Mouse (Mus musculus): ENCODE measurements around the gene Rtcb. TPM values are rescaled to one million over a fixed set of nuclear protein-coding genes. Genes with fewer than 3 reads are reported as not detected.

Gene Rtcb
- total RNA-seq (2023): 91.0 to 102 TPM (median 96.4 TPM) in 4 replicates

DNA sequence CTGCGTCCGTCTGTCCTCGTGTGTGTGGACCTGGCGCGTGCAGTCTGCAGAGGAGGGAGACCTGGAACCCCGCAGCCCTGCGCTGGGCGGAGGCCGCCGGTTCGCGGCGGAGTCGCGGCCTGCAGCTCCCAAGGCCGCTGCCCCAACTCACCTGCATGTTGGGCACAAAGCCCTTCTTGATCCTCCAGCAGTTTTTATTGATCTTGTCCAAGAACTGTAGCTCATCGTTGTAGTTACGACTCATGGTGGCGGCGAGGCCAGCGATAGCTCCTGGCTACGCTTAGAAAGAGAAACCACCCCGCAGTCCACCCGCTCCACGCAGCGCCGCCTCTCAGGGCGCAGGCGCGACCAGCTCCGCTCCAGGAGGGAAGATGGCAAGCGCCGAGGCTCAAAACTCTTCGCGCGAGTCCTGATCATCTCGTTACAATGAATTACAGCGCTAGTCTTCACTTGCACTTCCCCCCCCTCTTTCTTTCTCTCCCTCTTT, at the start of gene Rtcb:
TSS of gene Rtcb (minus strand) at position 360 of the 487 bp plus-strand sequence.

GRCm38 (mm10) chr10:85927676-85928445, 29.8 kb downstream of the Rtcb start, which contains the start of gene Ascl4:
Ascl4 (plus strand) TSS chr10:85927681.

GRCm38 (mm10) chr10:85916498-85917309, 40.9 kb downstream of the Rtcb start, which contains the start of gene Prdm4:
Prdm4 (minus strand) TSS chr10:85917142.

Other genes starting within 250 kb of the Rtcb start
- gene Pwp1, start 128.3 kb downstream of the Rtcb start, total RNA-seq (2023): 21.7 to 29.7 TPM (median 29.0 TPM) in 4 replicates
- gene Prdm4, start 40.7 kb downstream of the Rtcb start, total RNA-seq (2023): 55.7 to 70.8 TPM (median 63.6 TPM) in 4 replicates
- not detected in 4 replicates for gene Ascl4, start 30.1 kb downstream of the Rtcb start, total RNA-seq (2023)
- gene Bpifc, start 54.1 kb upstream of the Rtcb start, total RNA-seq (2023): not detected in 4 replicates
- gene Fbxo7, start 64.1 kb upstream of the Rtcb start, total RNA-seq (2023): 32.3 to 42.6 TPM (median 37.2 TPM) in 4 replicates